Mouse (Mus musculus): Measurements from ENCODE around the gene Mapkbp1.

Gene Mapkbp1

DNA sequence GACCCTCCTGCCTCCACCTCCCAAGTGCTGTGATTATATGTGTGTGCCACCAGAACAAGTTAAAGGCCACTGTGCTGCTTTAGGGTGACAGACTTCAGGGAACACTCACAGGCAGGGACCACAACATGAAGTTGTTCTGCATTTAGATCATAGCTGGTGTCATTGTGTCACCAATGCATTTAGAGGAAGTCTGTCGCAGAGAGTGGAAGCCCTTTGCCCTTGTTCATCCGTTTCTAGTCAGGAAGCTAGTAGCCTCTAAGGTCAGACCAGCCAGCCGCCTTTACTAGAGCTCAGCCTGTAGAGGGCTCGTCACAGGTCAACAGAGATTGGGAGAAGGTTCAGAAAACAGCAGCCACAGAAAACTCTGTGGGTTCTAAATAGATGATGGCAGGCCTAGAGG, 36.2 kb downstream of the Mapkbp1 start:
- no peak for DNase-seq (ENCODE audit: low read depth, low spot score)

DNA sequence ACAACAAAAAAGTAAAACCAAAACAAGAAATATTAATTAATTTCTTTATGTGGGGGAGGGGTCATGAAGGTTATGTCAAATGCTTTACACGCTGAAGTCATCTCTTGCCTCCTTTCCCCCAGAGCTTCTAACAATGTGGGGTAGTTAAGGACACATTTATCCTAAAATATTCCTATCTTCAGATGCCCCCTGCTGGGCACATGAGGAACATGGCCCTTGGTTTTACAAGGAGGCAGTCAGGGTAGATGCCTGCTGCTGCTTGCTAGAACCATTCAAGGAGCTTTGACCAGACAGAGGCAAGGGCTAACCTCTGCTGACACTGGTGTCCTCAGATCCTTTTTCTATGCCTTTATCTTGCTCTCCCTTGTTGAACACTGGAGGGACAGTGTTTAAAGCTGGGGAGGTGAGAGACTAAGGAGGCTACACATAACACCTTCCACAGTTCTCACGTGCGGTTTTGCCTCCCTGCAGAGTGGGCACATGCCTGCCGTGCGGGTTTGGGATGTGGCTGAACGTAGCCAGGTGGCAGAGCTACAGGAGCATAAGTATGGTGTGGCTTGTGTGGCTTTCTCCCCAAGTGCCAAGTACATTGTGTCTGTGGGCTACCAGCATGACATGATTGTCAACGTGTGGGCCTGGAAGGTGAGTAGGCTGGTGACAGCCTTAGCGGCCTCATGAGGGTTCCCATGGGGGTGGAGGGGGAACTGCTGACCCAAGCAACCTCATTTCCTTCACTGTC, 39.1 kb downstream of the Mapkbp1 start:
- DNase-seq (ENCODE audit: low read depth, low spot score), result peak; percentile 80

DNA sequence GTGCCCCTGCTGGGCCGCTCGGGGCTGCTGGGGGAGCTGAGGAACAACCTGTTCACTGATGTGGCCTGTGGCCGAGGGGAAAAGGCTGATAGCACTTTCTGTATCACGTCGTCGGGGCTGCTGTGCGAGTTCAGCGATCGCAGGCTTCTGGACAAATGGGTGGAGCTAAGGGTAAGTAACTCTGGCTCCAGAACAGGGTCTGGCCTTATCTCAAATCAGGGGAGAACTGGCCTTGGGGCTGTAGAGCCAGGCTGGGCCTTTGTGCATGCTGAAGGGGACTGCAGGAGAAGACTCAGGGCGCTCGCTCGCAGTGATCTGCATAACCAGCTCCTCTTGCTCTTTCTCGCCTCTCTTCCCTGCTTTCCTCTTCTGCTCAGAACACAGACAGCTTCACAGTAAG, 40.4 kb downstream of the Mapkbp1 start:
- DNase-seq (ENCODE audit: low read depth, low spot score), result no peak

DNA sequence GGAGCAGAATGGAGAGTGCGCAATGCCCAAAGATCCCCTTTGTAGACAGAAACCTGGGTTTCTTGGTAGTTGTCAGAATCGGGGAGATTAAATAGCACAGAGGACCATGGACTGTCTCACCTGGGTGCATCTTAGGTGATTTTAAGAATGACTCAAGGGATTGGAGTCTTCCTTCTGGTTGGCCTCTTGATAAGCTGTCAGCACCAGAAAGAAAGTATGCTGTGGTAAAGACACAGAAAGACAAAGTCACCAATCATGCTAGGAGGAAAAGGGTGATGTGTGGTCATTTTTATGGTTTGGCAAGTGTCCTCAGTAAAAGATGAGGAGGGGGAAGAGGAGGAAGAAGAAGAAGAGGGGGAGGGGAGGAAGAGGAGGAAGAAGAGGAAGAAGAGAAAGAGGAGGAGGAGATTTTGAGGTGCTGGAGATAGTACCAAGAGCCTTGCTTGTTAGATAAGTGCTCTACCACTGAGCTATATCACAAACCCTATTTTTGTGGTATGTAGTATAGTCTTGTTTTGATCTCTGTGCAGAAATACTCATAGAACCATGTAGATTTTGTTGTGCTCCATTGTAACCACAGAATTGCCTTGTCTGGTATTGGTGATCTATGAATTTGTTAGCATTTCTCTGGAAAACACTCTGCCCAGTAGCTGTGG, 41.5 kb downstream of the Mapkbp1 start:
- peak; percentile 57 for DNase-seq (ENCODE audit: low read depth, low spot score)

DNA sequence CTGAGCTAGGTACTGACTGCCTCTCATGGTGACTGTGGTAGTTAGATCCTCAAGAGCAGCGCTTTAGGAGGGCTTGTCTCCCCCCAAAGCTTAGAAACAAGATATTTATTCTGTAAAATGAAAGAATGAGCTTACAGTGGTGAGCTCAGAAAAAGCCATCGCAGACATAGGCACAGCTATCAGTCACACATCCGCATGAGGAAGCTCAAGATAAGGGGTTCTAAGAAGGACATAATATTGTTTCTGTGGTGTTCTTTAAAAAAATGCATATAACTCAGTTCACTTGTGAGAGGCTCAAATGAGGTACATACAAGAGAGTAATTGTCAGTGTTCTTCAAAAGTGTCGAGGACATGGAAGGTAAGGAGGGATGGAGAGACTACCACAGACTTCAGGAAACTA, 43.4 kb downstream of the Mapkbp1 start:
- DNase-seq (ENCODE audit: low read depth, low spot score), result no peak

DNA sequence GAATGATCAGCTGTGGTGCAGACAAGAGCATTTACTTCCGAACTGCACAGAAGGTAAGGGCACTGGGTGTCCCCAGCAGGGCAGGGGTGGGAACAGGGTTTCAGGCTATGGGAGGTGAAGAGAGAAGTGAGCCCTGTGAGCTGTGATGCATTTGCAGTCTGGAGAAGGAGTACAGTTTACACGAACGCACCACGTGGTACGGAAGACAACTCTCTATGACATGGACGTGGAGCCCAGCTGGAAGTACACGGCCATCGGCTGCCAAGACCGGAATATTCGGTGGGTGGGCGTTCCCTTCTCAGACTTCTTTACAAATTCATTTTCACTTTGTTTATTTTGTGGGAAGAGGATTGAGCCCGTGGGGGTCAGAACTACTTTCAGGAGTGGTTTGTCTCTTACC, 45.1 kb downstream of the Mapkbp1 start:
- no peak for DNase-seq (ENCODE audit: low read depth, low spot score)

DNA sequence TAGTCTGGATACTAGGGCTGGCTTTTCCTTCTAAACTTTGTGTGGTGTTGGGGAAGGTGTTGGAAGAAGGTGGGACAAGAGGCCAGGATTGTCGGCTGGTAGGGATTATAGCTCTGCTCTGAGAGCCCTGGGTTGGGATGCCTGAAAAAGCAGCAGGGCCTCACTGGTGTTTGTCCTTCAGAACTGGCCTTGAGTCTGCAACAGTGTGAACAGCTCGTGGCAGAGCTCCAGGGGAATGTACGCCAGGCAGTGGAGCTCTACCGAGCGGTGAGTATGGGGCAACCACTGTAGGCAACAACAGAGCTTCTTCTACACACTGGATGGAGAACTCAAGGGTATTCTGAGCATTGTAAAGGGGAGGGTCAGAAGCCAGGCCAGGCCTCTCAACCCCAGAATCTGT, 51.8 kb downstream of the Mapkbp1 start:
- DNase-seq (ENCODE audit: low read depth, low spot score), result no peak

DNA sequence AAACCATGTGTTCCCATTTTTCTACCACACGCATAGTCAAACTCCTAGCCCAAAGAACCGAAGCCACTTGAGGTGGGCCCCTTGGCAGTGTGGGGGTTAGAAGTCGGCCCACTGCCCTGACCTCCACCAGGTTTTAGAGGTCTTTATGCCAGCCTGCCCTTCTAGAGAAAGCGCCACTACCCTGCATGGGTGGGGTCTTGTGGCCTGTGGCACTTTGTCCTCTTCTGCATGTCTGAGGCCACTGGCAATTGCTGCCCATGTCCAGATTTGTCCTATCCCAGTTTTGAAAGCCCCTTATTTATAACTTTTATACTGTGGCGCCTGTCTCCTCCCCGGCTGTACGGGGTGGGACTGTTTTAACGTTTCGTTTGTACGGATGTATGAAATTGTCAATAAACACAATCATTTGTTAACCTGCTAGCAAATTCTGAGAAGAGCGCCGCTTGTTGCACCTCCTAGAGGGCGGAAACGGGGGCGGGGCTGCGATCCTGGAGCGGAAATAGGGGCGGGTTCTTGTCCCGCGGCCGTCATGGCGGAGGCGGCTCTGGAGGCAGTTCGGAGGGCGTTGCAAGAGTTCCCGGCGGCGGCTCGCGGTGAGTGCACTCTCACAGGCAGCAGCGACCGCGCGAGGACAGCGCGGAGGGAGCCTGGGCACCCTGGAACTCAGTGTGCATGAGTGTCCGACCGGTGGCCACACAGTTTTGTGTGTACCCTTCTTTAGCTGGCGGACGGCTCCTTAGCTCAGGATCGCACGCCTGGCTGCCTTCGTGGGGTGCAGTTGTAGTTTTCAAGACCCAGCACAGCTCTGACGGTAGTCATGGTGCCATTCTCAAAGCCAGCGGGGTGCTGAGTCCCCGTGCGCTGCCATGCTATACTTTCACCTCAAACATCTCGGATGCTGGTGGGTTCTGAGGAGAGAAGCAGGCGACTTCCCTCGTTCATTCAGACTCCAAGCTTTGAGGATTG, 54.8 kb downstream of the Mapkbp1 start, which contains the start of the genes Jmjd7 and Gm28042:
Gene Jmjd7, plus strand, starts transcription at position 500 of the 966 bp plus-strand sequence.
Gene Gm28042, plus strand, starts transcription at position 510 of the 966 bp plus-strand sequence.
- DNase-seq (ENCODE audit: low read depth, low spot score), result peak; percentile 94

DNA sequence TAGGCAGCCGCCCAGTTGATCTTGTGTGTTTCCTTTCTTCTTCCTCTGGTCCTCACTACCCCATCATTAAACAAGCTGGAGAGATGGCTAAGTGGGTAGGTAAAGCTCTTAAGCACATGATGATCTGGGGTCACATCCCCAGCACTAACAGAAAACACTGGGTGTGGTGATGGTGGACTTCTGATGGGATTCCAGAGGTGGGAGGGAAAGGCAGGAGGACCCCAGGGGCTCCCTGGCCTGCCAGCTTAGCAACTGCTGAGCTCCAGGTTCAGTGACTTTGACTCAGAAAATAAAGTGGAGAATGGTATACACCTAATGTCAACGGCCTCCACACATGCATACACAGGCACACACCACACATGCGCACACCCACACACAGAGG, 55.4 kb downstream of the Mapkbp1 start:
- peak; percentile 41 for DNase-seq (ENCODE audit: low read depth, low spot score)

DNA sequence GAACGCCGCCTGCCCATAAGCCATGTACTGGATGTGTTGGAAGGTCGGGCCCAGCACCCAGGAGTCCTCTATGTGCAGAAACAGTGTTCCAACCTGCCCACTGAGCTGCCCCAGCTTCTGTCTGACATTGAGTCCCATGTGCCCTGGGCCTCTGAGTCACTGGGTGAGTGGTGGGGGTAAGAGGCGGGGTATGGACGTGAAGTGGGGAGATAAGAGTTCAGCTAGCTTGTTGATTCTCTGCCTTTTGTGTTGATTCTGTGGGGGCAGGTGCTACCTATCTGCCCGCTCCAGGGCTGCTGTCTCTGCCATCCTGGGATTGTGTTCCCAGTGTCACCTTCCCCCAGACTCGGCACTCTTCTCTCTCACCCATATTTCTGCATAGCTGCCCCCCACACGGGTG, 57.9 kb downstream of the Mapkbp1 start:
- DNase-seq (ENCODE audit: low read depth, low spot score), result no peak

DNA sequence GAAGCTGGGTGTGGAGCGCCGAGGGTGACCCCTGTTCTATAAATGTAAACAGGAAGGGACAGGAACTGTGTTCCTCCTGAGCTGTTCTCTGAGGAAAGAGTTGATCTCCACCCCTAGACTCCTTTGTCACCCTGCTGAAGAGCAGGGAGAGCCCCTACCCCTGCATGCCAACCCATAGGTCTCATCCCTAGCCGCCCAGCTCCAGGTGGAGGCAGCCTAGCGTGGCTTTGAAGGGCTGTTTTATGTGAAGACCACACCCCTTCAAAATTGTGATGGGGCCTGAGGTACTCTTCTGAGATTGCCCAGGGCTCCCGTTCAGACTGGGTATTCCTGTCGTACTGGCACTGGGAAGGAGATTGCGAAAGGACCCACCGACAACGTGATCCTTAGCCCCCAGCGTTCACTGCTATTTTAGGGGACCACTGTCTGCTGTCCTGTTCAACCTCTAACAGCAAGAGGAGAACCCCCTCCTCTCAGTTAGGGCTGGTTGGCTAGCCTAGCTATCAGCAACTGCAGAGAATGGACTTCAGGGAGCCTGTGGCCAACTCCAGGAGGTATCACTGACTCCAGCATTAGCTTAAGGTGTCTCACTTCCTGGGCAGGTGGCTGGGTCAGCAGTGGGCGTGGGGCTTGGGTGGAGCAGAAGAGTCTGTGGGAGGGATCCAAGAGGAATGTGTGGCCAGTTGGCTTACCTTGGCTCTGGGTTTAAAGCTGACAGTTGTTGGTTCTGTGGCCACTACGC, 60.4 kb downstream of the Mapkbp1 start, which contains the start of gene Pla2g4b:
Gene Pla2g4b, plus strand, starts transcription at position 692 of the 742 bp plus-strand sequence.
- DNase-seq (ENCODE audit: low read depth, low spot score), result no peak

DNA sequence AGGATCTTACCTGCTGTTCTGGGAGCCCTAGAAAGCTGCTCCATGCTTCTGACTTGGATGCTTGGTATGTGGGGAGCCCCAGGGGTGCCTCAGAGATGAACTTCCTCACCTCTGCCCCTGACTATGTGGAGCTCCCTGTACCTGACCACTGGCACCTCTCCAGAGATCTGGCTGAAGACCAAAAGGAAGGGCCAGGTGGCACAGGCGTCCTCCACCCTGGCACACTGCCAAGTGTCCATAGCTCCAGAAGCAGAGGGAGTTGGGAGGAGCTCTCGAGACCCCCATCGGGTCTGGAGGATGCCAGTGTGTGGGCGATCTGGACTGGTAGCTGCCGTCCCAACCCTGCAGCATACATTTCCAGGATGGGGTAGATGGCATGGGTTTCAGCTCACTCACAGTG, 61.2 kb downstream of the Mapkbp1 start:
- DNase-seq (ENCODE audit: low read depth, low spot score), result no peak

DNA sequence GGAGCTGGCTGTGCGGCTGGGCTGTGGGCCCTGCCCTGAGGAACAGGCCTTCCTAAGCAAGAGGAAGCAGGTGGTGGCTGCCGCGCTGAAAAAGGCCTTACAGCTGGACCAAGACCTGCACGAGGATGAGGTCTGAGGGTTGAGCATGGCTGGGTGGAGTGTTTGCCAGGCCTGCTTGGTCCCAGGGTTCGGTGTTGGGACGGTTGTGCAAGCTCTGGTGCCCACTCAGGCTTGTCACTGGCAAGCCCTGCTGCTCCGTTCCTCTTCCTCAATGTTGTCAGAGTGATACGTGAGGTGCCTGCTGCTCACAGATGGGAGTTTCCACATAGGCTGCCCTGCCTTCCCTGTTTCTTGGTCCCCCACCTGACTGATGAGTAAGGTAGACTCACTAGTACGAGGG, 65.2 kb downstream of the Mapkbp1 start:
- DNase-seq (ENCODE audit: low read depth, low spot score), result no peak

DNA sequence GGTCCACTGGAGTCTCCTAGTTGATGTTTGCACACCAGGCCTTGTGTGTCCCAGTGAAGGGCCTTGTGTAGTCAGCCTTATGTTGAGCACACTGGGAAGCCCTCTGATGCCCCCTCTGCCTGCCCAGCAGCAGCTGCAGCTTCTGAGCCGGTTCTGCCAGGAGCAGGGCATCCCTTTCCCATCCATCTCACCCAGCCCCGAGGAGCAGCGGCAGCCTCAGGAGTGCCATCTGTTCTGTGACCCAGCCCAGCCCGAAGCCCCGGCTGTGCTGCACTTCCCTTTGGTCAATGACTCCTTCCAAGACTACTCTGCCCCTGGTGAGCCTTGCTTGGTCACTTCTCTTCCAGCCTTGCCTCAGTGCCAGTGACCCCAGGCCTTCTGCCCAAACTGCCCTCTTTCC, 68.5 kb downstream of the Mapkbp1 start:
- no peak for DNase-seq (ENCODE audit: low read depth, low spot score)

DNA sequence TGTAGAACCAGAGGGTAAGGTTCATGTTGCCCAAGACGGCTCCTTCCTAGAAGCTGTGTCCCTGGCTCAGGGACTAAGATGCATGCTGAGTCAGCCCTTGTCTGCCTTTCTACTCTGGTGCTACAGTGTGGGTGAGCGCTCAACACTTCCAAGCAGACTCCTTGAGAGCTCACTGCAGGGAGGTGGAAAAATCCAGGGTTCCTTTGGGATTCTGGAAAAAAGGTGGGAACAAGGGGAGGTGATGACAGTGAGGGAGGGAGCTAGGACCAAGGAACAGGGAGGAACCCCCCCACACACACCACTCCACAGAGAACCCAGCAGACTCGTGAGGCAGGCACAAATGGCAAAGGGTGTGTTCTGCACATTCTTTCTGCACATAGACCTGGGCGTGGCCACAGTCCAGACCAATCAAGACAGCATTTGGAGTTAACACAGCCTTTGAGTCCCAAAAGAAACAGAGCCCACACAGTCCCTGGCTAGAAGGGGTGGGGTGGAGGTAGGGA, 71.7 kb downstream of the Mapkbp1 start:
- peak; percentile 84 for DNase-seq (ENCODE audit: low read depth, low spot score)

DNA sequence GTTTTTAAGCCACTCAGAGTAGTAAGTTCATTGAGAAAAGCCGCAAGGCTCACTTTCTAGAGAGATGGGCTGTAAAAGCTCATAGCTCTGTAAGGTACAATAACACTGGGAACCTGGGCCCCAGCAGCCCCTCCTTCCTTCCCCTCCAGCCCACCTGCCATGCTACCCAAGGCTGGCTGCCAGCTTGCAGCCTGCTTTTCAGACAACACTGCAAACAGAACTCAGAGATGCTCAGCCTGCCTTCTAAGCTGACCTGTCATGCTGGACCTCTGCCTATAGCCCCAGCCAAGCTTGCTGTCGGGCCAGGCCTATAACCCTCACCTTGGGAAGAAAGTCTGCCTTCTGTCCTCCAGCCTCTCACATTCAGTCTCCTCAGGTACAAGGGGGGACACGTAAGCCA, 72.2 kb downstream of the Mapkbp1 start:
- DNase-seq (ENCODE audit: low read depth, low spot score), result no peak

DNA sequence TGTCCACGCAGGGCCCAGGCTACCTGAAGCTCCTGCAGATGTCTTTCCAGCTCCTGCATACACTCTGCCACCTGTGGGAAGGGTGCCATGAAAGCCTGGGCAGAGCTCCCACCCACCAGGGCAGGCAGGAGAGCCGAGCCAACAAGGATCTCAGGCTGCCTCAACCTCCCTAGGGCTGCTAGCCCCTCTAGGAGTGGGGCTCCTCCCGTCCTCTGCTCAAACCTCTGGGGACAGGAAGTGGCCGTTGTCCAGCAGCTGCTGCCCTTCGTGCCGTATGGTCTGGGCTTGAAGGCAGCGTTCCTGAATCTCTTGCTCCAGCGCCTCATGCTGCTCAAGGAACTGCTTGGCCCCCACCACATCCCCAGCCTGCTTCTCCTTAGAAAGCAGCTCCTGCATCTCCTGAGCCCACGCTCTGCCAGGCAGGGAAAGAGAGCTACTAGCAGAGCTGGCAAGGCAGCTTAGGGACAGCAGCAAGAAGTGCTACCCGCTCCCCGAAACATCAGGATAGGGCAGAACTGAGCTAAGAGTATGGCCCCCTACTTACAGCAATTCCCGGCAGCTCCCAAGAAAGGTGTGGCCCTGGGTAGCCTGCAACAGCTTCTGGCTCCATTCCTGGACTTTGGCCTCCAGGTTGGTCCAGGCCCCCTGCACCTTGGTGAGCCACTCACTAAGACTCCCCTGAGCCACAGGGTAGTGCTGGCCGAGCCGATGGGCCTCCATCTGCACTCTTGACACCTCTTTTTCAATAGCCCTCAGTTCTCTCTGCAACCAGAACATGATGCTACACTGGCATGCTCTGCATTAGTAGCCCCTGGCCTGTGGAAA, 74.2 kb downstream of the Mapkbp1 start:
- DNase-seq (ENCODE audit: low read depth, low spot score), result no peak

DNA sequence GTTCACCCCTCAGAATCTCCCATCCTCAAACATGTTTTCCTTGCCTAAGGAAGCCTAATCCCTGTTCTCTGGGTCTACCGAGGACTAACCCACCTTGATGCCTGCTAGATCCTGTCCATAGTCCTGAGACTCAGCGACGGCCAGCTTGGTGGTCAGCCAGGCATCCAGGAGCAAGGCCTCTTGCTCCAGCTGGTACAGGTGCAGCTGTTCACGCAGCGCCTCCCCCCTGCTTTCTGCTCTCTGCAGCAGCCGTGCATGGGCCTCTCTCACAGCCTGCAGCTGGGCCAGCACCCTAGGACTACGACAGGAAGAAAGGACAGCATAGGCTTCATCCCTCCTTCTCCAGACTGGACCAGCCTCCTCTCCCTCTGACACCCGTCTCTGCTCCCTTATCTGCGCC, 75.7 kb downstream of the Mapkbp1 start:
- no peak for DNase-seq (ENCODE audit: low read depth, low spot score)

DNA sequence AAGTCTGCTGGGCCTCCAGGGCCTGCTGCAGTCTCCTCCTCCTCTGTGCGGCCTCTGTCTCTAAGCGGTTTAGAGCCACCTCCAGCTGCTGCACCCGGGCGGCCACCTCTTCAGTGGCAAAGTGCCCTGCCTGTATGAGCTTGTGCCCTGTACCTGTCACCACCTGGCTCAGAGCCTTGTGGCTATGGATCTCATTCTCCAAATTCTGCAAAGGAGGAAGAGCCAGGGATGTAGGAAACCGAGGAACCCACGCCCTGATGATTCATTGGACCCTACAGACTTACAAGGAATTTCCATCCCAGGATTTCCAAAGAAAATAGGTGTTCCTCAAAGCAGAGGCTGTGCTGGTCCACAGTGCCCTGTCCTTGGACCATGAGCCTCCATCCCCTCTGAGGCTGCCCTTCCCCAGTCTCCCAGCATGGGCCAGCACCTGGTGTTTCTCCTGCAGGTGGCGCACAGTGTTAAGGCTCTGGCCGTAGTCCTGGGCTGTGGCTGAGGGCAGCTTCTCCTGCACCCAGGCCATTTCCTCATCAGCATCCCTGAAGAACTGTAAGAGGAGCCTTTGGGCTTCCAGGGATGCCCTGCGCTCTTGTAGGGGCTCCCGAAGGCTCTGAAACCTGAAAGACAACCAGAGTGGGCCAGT, 77.3 kb downstream of the Mapkbp1 start:
- peak; percentile 72 for DNase-seq (ENCODE audit: low read depth, low spot score)

DNA sequence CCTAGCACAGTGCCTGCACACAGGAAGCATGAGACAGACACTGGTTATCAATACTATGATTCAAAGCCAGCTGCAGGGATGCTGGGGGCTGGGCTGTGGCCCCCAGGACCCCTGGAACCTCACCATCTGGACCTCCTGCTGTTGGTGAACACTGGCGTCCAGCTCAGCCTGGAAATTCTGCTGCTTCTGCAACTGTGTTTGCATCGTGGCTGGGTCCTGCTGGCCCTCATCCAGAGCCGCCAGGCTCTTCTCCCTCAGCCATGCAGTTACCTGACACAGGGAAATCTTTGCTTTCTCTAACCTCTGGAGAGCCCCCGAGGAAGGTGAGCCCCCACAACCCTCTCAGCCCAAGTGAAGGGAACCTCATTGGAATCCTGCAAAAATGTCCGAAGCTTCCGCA, 78.9 kb downstream of the Mapkbp1 start:
- no peak for DNase-seq (ENCODE audit: low read depth, low spot score)
